Mouse (Mus musculus) frontal cortex, adult (tissue): ENCODE results near the gene Eef1a1.

ENCODE experiments used
- ATAC-seq: cut with Nextera tagmentation; 2 replicates; pipeline ENCODE4 v1.9.2; 2017; ENCODE audit warnings: mild to moderate bottlenecking, moderate library complexity, mixed read lengths; ENCODE audit not compliant: low TSS enrichment

Eef1a1 gene

DNA sequence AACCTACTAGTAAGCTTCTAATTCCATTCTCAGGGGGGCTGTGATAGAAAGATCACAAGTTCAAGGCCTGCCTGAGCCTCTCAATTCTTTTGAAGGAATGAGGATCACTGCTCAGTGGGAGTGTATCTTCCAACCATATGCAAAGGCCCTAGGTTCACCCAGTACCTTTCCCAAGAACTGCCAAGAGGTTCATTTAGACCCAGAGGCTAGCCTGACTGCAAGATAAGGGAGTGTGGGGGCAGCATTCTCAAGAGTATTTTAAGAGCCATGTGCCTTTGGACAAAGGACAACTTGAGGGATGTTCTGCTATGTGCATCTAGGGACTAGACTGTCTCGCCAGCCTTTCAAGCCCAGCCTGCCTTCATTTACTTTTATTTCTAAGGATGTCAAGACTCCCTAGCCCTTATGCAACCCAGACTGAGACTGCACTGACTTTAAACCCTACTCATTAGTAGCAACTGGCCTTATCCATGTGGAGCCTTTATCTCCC lies 12.4 kb downstream of the Eef1a1 start:
- no peak for ATAC-seq

DNA sequence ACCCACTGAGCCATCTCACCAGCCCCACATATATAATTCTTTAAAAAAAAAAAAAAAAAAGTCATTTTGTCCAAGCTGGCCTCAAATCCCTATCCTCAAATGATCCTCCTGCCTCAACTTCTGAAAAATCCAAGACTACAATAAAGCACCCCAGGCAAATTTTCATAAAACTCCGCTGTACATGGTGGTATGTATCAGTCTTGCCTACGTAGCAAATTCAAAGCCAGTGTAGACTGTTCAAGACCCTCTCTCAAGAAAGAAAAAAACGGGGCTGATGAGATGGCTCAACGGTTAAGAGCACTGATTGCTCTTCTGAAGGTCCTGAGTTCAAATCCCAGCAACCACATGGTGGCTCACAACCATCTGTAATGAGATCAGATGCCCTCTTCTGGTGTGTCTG lies 13.1 kb downstream of the Eef1a1 start:
- ATAC-seq = no peak

DNA sequence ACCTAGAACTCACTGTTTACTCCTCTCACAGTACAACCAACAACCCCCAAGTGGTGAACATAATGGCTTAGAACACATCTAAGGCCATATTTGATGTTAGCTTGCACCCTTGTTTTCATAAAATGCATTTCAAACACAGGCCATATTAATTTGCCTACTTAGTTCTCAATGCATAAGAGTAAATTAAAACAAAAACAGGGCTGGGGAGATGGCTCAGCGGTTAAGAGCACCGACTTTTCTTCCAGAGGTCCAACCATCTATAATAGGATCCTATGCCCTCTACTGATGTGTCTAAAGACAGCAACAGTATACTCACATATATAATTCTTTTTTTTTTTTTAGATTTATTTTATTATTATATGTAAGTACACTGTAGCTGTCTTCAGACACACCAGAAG lies 13.6 kb downstream of the Eef1a1 start:
- no peak for ATAC-seq

DNA sequence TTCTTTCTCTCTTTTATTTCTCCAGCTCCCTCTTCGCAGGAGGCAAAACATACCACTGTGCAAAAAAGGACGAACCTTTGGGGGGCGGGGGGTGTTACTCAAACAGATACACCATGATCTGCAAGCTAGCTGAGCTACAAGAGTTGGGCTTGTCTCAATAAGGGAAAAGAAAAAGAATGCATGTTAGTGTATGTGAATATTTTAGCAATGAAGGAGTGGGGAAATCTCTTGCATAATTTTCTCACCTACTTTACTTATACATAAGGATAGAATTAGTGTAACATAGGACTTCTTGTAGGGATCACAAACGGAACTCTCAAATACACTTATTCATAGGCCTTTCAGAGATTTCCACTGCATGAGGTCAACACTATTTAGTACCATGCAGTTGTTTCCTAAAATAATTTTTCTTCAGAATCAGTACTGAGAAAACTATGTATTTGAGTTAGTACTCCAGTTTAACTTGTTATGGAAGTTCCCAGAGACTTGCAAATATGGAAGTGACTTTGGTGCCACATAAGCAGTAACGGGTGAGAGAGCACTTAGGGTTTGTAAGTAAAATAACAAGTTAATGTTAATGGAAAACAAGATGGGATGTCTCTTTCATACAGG lies 14.1 kb downstream of the Eef1a1 start:
- no peak for ATAC-seq

DNA sequence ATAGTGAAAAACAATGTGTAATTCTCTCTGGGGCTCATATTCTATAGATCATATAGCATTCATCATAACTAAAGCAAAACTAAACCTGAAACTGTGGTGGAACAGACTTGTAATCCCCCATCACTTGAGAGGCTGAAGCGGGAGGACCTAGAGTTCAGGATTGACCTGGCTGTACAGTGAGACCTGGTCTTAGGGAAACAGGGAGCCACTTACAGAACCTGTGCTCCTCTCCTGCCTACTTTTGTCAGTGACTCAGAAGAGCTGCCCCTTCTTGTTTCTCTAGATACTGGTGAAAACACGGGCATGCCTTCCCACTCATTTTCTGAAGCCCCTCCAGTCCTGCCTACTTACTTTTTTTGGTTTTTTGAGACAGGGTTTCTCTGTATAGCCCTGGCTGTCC lies 14.7 kb downstream of the Eef1a1 start:
- ATAC-seq = no peak

DNA sequence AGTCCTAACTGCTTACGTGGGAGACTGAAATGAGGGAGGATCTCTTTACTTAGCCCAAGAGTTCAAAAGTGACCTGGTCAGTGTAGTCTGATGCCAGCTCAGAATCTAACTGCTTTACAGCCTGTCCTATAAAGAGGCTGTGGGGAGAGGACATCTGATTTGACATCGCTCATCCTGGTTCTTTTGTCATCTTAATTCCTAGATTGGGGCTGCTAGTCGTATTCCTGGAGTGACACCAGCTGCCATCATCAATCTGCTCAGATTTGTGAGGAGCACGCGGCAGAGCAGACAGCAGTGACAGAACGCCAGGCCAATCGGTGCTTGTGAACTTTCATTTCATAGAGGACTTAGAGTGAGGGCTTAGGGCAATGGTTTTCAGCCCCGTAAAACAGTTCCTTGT lies 15.4 kb downstream of the Eef1a1 start:
- no peak for ATAC-seq

DNA sequence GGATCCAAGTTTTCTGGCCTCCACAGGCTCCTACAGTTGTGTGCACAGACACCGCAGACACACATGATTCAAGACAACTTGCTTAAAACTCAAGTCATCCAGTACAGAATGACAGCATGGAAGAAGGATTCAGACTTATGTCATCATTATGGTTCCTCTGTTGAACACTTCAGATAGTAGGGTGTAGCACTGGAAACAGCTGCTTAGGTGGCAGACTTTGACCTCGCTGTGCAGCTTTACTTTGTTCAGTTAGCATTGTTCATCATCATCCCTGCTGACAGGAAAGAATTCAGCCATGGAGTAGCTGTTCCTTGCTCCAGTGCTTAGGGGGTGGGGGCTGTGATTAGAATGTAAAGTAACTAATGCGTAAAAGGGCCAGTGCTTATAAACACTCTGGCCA lies 23.2 kb downstream of the Eef1a1 start:
- no peak for ATAC-seq

DNA sequence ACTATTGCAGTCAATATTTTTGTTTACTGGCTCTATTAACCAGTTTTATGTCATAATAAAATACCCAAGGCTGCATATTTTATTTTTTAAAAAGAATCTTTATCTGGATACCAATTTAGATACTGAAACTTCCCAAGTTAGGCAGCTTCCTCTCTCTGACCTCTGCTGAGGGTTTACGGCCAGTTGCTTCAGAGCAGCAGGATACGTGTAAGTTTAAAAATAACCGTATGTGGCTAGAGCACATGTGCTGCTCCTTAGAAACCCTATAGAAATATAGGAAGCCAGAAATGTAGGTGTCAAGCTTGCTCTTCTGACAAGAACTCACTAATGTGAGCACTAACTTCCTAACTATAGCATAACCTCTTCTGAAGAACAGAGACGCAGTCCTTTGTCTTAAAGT lies 25.6 kb downstream of the Eef1a1 start:
- no peak for ATAC-seq

DNA sequence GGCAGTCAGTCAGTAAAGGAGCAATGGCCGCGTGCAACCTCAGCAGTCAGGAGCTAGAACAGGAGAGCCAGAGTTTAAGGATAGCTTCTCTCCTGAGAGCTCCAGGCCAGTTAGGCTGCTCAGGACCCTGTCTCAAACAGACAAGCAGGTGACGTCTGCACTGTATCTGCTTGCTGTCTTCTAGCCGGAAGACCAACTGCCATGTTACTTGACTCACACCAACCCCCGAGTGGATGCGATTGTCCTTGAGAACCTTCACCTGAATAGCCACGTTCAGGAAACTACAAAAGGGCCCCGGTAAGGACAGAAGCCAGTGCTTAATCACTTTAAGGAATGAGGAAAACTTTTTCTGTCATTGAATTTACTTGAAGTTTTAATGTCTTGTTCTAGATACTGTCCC lies 31.9 kb downstream of the Eef1a1 start:
- ATAC-seq = no peak

DNA sequence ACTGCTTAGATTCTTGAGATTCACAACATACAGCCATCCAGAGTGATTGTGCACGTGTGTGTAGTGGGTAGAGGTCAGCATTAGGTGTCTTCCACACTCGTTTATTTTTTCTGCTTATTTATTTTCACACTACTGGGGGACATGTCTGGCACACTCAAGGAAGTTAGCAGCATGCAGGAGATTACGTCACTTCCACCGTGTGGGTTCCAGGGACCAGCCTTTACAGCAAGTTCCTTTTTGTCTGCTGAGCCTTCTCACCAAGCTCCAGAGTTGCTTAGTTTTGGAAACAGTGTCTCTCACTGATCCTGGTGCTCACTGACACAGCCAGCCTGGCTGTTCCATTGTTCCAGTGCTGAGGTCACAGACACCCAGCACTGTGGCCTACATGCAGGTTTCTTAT lies 37.6 kb downstream of the Eef1a1 start:
- ATAC-seq = no peak

DNA sequence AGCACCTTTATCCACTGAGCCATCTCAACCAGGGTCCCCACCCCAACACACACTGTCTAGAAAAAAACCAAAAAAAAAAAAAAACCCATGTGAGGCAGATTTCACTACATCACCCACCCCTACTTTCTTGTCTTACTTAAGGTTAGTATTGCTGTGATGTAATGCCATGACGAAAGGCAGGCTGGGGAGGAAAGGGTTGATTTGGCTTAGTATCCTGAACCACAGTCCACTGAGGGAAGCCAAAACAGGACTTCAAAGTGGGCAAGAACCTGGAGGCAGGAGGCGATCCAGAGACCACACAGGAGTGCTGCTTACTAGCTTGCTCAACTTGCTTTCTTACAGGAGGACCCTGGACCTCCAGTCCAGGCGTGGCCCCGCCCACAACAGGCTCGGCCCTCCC lies 38.5 kb downstream of the Eef1a1 start:
- ATAC-seq = no peak

DNA sequence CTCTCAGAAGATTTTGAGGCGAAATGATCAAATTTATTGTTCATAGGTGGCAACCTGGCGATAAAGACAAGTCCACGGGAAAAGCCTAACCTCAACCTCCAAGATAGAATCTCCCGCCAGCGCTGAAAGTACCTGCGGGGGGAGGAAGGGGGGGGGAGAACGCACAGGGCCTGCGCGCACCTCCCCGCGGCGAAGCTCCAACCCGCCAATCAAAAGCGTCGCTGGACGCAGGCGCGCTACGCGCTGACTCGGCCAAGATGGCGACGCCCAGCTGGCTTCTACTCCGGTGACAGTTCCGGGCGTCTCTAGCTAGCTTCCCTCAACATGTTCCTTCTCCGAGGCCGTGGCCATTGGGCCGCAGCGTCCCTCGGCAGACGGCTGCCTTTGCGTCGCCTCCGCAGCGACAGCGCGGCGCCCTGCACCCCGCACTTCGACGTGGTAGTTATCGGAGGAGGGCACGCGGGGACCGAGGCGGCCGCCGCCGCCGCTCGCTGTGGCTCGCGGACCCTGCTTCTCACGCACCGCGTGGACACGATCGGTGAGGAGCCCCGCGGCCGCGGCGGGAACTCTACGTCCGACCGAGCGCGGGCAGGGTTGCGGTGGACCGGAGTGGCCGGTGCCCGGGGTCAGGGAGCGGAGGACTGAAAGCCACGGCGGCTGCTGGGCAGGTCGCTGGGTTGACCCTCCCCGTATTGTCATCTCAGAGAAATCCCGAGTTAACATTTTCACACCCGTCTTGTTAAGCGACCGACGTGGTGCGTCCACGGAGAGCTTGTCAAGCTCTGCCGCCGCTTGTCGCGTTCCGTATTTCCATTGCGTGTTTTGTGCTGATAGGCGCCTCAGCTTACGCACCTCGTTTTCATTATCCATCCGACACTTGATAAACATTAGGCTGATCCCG lies 40.7 kb downstream of the Eef1a1 start, which contains the start of the genes Mto1 and Gm17324:
Gene Mto1 (plus strand): TSS at position 236 of the 901 bp plus-strand sequence.
Gene Gm17324 (minus strand): TSS at position 814 of the 901 bp plus-strand sequence.
- peak; percentile 96 for ATAC-seq

DNA sequence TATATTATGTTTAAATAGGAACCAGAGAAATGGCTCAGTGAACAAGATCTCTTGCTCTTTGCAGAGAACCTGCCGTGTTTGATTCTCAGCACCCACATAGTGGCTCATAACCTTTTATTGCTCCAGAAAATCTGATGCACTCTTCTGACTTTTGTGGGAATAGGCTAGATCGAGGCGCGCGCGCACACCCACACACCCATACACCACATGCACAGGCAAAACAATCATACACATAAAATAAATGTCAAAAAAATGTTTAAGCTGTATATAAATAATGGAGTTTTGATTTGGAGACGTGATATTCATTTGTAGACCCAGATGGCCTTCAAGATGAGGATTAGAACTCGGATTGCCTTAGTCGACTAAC lies 41.4 kb downstream of the Eef1a1 start:
- no peak; the same call in 1 of the 2 replicates for ATAC-seq

DNA sequence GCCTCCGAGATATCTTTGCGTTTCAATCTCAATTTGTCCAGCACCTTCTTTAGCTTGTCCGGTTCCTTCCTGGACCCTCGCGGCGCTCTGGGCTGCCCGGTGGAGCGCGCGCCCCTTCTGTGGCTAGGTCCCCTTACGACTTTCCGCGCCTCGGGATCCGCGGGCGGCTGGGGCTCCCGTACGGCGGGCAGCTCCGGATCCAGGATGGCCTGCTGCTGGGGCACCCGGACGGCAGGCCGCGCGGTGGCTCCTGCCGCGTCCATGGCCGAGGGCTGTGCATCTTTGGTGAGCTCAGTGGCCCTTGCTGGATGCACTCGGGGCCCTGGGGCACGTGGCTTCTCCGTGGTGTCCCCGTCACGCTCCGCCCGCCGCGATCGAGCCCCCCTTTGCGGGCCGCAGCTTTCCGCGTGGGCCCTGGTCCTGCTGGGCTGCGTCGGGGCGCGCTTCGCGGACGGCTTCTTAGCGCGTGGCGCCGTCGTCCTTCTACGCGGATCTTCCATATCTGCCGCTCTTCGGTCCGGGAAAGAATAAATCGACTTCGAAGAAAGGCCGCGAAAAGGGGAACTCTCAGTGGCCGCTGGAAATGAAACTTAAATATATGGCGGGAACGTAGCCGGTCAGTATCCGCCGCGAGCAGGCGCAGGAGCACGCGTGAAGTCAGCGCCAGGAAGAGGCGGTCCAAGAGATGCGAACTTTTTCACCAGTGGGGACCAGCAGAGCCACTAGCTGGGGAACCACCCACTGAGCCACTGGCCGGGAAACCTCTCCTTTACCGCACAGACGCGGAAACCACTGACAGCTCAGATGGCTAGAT lies 46.2 kb downstream of the Eef1a1 start, which contains the start of gene Cgas:
Gene Cgas (minus strand): TSS at position 659 of the 814 bp plus-strand sequence.
- peak; percentile 39 for ATAC-seq

DNA sequence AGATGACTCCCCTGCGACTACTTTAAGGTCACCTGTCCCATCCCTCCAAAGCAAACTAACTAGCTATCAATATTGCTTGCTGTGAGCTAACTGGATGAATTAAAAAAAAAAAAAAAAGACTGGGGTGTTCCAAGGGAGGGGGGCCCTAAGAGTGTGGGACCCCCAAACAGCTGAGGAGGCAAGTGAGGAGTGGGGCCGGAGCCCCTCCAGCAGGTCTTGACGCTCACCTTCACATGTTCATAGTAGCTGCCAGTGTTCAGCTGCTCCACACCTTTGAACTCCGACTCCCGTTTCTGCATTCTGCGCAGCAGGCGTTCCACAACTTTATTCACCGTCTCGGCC lies 46.7 kb downstream of the Eef1a1 start:
- ATAC-seq = no peak

DNA sequence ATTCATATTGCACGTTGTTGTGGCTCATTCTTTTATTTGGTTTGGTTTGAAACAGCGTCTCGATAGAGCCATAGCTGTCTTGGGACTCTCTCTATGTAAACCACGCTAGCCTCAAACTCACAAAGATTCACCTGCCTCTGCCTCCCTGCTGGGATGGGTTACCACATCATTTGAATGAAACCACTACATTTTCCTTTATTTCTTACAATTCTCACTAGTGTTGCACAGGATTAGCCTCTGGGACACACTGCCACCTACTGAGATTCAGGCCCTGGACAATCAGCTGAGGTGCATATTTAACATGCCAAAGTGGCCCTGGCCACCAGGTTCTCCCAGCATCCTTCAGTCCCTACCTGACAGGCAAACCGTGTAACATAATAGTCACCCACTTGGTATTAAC lies 49.5 kb downstream of the Eef1a1 start:
- ATAC-seq = no peak

DNA sequence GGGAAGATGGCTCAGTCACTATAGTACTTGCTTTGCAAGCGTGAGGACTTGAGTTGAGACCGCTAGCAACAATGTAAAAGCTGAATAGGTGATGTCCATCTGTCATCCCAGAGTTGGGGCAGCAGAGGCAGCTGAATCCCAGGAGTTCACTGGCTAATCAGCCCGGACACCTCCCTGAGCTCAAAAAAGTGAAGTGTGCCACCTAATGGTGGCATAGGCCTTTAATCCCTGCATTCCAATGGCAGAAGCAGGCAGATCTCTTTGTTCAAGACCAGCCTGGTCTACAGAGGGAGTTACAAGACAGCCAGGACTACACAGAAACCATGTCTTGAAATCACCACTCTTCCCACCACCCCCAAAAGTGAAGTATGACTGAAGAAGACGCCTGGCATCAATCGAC lies 56.5 kb downstream of the Eef1a1 start:
- ATAC-seq = no peak

DNA sequence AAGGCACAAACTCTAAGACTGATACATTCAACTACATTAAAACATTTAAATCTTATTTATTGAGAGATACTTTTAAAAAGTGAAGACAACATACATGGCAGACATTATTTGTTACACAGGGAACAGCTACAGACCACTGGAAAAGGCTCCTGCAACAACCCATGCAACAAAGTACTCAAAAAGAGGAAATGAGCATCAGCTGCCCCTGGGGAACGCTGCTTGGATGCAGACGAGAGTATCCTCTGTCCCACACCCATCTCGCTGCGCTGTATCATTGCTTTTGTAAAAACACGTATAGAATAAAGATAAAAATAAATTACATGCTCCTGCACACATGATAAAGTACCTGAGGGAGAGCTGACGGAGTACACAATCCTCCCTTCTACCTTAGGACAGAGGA lies 58.5 kb downstream of the Eef1a1 start:
- no peak for ATAC-seq

DNA sequence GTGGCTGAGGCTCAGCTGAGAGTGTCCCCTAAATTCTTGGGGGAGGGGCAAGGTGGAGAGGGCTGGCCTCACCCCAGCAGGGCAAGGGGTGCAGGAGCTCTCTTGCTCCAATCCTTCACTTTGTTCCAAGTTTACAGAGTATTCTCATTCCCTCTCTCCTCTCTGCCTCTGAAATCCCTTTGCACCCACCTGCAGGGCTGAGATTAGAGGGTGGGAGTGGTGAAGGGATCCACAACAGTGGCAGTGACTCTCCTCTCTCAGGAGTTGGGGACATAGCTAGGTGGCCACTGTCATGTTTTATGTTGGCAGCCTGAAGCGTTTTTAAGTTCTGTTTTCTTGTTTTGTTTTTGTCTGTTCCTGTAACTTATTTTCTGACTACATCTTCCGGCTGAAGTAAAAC lies 59.4 kb downstream of the Eef1a1 start:
- no peak for ATAC-seq

DNA sequence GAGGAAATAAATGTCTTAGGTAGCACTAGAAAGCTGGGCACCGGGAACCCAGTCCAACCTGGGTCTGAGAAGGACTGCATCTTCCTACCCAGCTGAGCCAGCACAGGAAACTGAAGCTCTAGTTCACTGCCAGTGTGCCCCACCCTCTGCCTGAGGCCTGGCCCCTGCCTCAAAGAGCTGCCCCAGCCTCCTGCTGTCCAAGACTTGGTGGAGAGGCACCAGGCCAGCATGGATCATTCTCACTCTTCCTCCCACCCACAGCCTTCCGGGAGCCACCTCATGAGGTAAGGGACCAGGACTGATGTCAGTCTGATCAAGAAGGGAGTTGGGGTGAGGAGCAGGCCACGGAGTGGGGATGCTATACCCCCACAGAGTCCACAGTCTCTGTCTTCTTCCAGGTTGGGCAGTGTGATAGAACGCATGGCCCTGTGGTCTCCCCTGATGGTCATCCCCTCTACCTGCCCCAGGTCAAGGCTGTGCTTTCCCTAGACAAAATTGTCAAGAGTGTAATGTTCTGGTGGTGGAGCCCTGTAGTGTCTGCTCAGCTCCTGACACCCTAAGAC lies 60.0 kb downstream of the Eef1a1 start:
- ATAC-seq = no peak
